Mouse (Mus musculus) limb, embryonic 11.5 days (tissue): ENCODE results near the gene Duox2. TPM values are rescaled to one million over a fixed set of nuclear protein-coding genes. Genes with fewer than 3 reads are reported as not detected.
"Not testable (repeated sequence)": the region's sequence is repeated elsewhere in the genome, so short reads cannot be mapped to it uniquely, and the experiment has no call there.

ENCODE experiments used
- ATAC-seq: fragments of 200-750 bp; cut with Nextera tagmentation; 2 replicates; pipeline ENCODE4 v1.8.0; 2017; ENCODE audit warnings: low read depth; ENCODE audit not compliant: insufficient number of reproducible peaks, low FRiP score, low TSS enrichment
- DNase-seq: peaks from one replicate; pipeline ENCODE4 v3.0.0-alpha.2; 2015; ENCODE audit warnings: low spot score
- H3K27ac ChIP-seq: fragments of 300-500 bp; sonication (generic); replicated peaks from 2 replicates; pipeline ENCODE4 v1.5.1; 2014; ENCODE audit warnings: low read depth, mild to moderate bottlenecking, low read length
- H3K27me3 ChIP-seq: fragments of 300-500 bp; sonication (generic); 2 replicates; pipeline ENCODE4 v1.6.1; 2014; ENCODE audit warnings: mild to moderate bottlenecking, low read length, mixed read lengths; ENCODE audit not compliant: control insufficient read depth, insufficient read depth
- H3K36me3 ChIP-seq: fragments of 300-500 bp; sonication (generic); 2 replicates; pipeline ENCODE4 v1.6.1; 2014; ENCODE audit warnings: mild to moderate bottlenecking, low read length, moderate library complexity, mixed read lengths; ENCODE audit not compliant: control insufficient read depth, insufficient read depth
- H3K4me1 ChIP-seq: fragments of 300-500 bp; sonication (generic); 2 replicates; pipeline ENCODE4 v1.6.1; 2014; ENCODE audit warnings: low read length, mixed read lengths; ENCODE audit not compliant: control insufficient read depth, insufficient read depth
- H3K4me2 ChIP-seq: fragments of 300-500 bp; sonication (generic); 2 replicates; pipeline ENCODE4 v1.6.1; 2014; ENCODE audit warnings: low read depth, mild to moderate bottlenecking, moderate library complexity; ENCODE audit not compliant: severe bottlenecking
- H3K4me3 ChIP-seq: fragments of 300-500 bp; sonication (generic); 2 replicates; pipeline ENCODE4 v1.5.1; 2014; ENCODE audit warnings: low read depth, low read length
- H3K9ac ChIP-seq: fragments of 300-500 bp; sonication (generic); 2 replicates; pipeline ENCODE4 v1.6.1; 2014; ENCODE audit warnings: mild to moderate bottlenecking, low read length
- H3K9me3 ChIP-seq: fragments of 300-500 bp; sonication (generic); 2 replicates; pipeline ENCODE4 v1.6.1; 2016; ENCODE audit warnings: low read length; ENCODE audit not compliant: control insufficient read depth
- WGBS: fragments of 180-500 bp; shearing (Covaris S2); extraction: QIAGEN DNeasy Blood & Tissue Kit; methylation state at CpG from one replicate; pipeline ENCODE4 v1.1.7; 2014; 5-methylcytosine and 5-hydroxymethylcytosine counted together
- polyA plus RNA-seq: library from polyadenylated mRNA; unstranded; fragments of >200 nt; fragmentation: Nextera tagmentation; extraction: Ambion mirVana; gene quantifications from 2 replicates; pipeline ENCODE4 v1.2.1, GENCODE M21; 2014

Duox2 gene
- polyA plus RNA-seq, result not detected in 2 replicates

GRCm38 (mm10) chr2:122298096-122298499 lies at the start of gene Duox2:
Gene Duox2, minus strand, starts transcription at chr2:122298449.
- Histone ChIP-seq H3K27me3 (peaks cover 85% of the 10 kb centered on the region), H3K4me1 (peaks cover 8% of the 10 kb centered on the region; the same call in 1 of the 2 replicates), H3K9ac (no peak within 1 kb of the TSS), H3K9me3 (no peaks in the 10 kb centered on the region), H3K4me3 (peak within 1 kb of the TSS; percentile 15), H3K36me3 (no peaks in the 10 kb centered on the region), H3K4me2 (peak within 1 kb of the TSS; percentile 31), H3K27ac (no peak within 1 kb of the TSS)
- DNase-seq (peak; percentile 42), ATAC-seq (no peak)
- 4% methylated on average over 13 of the region's 13 CpGs for WGBS

GRCm38 (mm10) chr2:122347257-122347656 lies 49.0 kb upstream of the Duox2 start:
- Histone ChIP-seq H3K27me3 (no peaks in the 10 kb centered on the region), H3K9me3 (no peaks in the 10 kb centered on the region), H3K4me2 (no peak overlapping the region), H3K36me3 (no peaks in the 10 kb centered on the region), H3K4me1 (peaks cover 6% of the 10 kb centered on the region; the same call in 1 of the 2 replicates), H3K9ac (no peak overlapping the region), H3K4me3 (no peak overlapping the region), H3K27ac (no peak overlapping the region)
- ATAC-seq, result no peak
- no peak for DNase-seq
- WGBS, result 92% methylated on average over 3 of the region's 3 CpGs

- DNase-seq, H3K9me3 ChIP-seq, H3K27me3 ChIP-seq, H3K9ac ChIP-seq, H3K36me3 ChIP-seq, ATAC-seq, H3K27ac ChIP-seq, H3K4me3 ChIP-seq, H3K4me1 ChIP-seq, H3K4me2 ChIP-seq: not testable (repeated sequence)
- WGBS, result 86% methylated on average over 6 of the region's 6 CpGs
Measured at GRCm38 (mm10) chr2:122346164-122346563, 47.9 kb upstream of the Duox2 start.

- no peak overlapping the region for H3K27ac ChIP-seq
- WGBS, result 82% methylated on average over 6 of the region's 6 CpGs
- ATAC-seq, result no peak
Measured at GRCm38 (mm10) chr2:122345106-122345893, 47.1 kb upstream of the Duox2 start.

GRCm38 (mm10) chr2:122337291-122337690 lies 39.0 kb upstream of the Duox2 start:
- Histone ChIP-seq H3K27me3 (no peaks in the 10 kb centered on the region), H3K36me3 (no peaks in the 10 kb centered on the region), H3K27ac (no peak overlapping the region), H3K9ac (no peak overlapping the region), H3K9me3 (no peaks in the 10 kb centered on the region), H3K4me2 (peak overlapping the region; percentile 24), H3K4me1 (no peaks in the 10 kb centered on the region), H3K4me3 (peak overlapping the region; percentile 8; the same call in 1 of the 2 replicates)
- DNase-seq, result no peak
- no peak for ATAC-seq
- WGBS, result 56% methylated on average over 21 of the region's 21 CpGs

More at GRCm38 (mm10) chr2:122345106-122345893, 47.1 kb upstream of the Duox2 start:
- no peak for DNase-seq
- Histone ChIP-seq H3K9me3 (no peaks in the 10 kb centered on the region), H3K36me3 (no peaks in the 10 kb centered on the region), H3K4me1 (peaks cover 6% of the 10 kb centered on the region; the same call in 1 of the 2 replicates), H3K4me2 (no peak overlapping the region), H3K9ac (no peak overlapping the region), H3K27me3 (no peaks in the 10 kb centered on the region), H3K4me3 (no peak overlapping the region)

- DNase-seq (no peak), ATAC-seq (no peak)
- H3K36me3 ChIP-seq, result no peaks in the 10 kb centered on the region
- no peak overlapping the region for H3K4me2 ChIP-seq
- H3K4me3 ChIP-seq, result no peak overlapping the region
- no peaks in the 10 kb centered on the region for H3K9me3 ChIP-seq
- H3K27ac ChIP-seq, result no peak overlapping the region
- H3K27me3 ChIP-seq, result no peaks in the 10 kb centered on the region
- WGBS, result 75% methylated on average over 3 of the region's 3 CpGs
- no peak overlapping the region for H3K9ac ChIP-seq
- H3K4me1 ChIP-seq, result no peaks in the 10 kb centered on the region
Measured at GRCm38 (mm10) chr2:122334170-122334569, 35.9 kb upstream of the Duox2 start.

GRCm38 (mm10) chr2:122332222-122332621 lies 34.0 kb upstream of the Duox2 start:
- H3K4me1 ChIP-seq, result no peaks in the 10 kb centered on the region
- WGBS, result 88% methylated on average over 3 of the region's 3 CpGs
- no peaks in the 10 kb centered on the region for H3K36me3 ChIP-seq
- DNase-seq, result no peak
- H3K27ac ChIP-seq, result no peak overlapping the region
- H3K27me3 ChIP-seq, result no peaks in the 10 kb centered on the region
- no peak for ATAC-seq
- no peak overlapping the region for H3K9ac ChIP-seq
- no peak overlapping the region for H3K4me3 ChIP-seq
- H3K9me3 ChIP-seq, result no peaks in the 10 kb centered on the region
- no peak overlapping the region for H3K4me2 ChIP-seq

GRCm38 (mm10) chr2:122330317-122330716 lies 32.1 kb upstream of the Duox2 start:
- not testable (repeated sequence) for DNase-seq, H3K4me1 ChIP-seq, ATAC-seq, H3K4me3 ChIP-seq, H3K9me3 ChIP-seq, H3K36me3 ChIP-seq, H3K27me3 ChIP-seq, H3K4me2 ChIP-seq, H3K9ac ChIP-seq, H3K27ac ChIP-seq
- WGBS, result 92% methylated on average over 4 of the region's 6 CpGs
